Mouse (Mus musculus): ENCODE data around the gene Olfr545. TPM values are rescaled to one million over a fixed set of nuclear protein-coding genes. Genes with fewer than 3 reads are reported as not detected.

Gene Olfr545
- polyA plus RNA-seq (2021; fragmentation: Nextera tagmentation) = not detected in 2 replicates
- long read RNA-seq, experiment 1 = 0 reads
- long read RNA-seq, experiment 2 = 0 reads

GRCm38 (mm10) chr7:102499473-102499872 lies at the start of gene Olfr545:
Gene Olfr545, minus strand, starts transcription at chr7:102499573.

GRCm38 (mm10) chr7:102540596-102540995 lies 41.2 kb upstream of the Olfr545 start, which contains the start of gene Olfr548-ps1:
Gene Olfr548-ps1, plus strand, starts transcription at chr7:102540896.

GRCm38 (mm10) chr7:102534449-102534848 lies 35.1 kb upstream of the Olfr545 start, which contains the start of gene Olfr547:
Gene Olfr547, plus strand, starts transcription at chr7:102534749.

GRCm38 (mm10) chr7:102488161-102488560 lies 11.2 kb downstream of the Olfr545 start, which contains the start of gene Olfr544:
Gene Olfr544, minus strand, starts transcription at chr7:102488313.

DNA sequence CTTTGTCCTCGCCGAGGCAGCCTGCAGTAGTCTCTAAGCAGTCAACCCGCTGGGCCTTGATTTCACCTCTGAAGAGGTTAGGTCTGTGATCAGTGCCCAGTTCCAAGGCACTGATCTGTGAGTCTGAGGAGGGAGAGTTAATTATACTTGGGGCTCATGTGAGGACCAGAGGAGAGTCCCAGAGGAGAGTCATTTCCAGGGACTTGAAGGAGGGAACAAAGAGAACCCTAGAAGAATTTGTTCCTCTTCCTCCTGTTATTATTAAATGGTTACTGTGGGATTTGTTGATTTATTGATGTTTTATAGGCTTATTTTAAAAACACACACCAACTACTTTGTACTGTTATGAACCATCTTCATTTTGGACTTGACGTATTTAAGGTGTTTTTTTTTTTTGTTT lies 17.8 kb downstream of the Olfr545 start, which contains the start of gene Olfr543:
Gene Olfr543, minus strand, starts transcription at position 101 of the 400 bp plus-strand sequence.

GRCm38 (mm10) chr7:102441657-102442391 lies 57.5 kb downstream of the Olfr545 start, which contains the start of gene Rrm1:
Gene Rrm1, plus strand, starts transcription at chr7:102441695.

Other genes with a start within 250 kb of the Olfr545 start
- 31.5 and 45.8 TPM in 2 replicates for gene Rhog, start 243.5 kb downstream of the Olfr545 start, polyA plus RNA-seq (2021; fragmentation: Nextera tagmentation)
- 18.8 and 22.2 TPM in 2 replicates for gene Stim1, start 231.8 kb downstream of the Olfr545 start, polyA plus RNA-seq (2021; fragmentation: Nextera tagmentation)
- gene Rrm1, start 57.9 kb downstream of the Olfr545 start, polyA plus RNA-seq (2021; fragmentation: Nextera tagmentation) = 7.2 and 7.6 TPM in 2 replicates
- not detected in 2 replicates for gene Olfr543, start 17.9 kb downstream of the Olfr545 start, polyA plus RNA-seq (2021; fragmentation: Nextera tagmentation)
- not detected in 2 replicates for gene Olfr544, start 11.3 kb downstream of the Olfr545 start, polyA plus RNA-seq (2021; fragmentation: Nextera tagmentation)
- not detected in 2 replicates for gene Olfr547, start 35.2 kb upstream of the Olfr545 start, polyA plus RNA-seq (2021; fragmentation: Nextera tagmentation)
- gene Olfr548-ps1, start 41.3 kb upstream of the Olfr545 start, polyA plus RNA-seq (2021; fragmentation: Nextera tagmentation) = not detected in 2 replicates
- gene Olfr549, start 50.3 kb upstream of the Olfr545 start, polyA plus RNA-seq (2021; fragmentation: Nextera tagmentation) = not detected in 2 replicates
- 0.11 and 0.68 TPM in 2 replicates for gene Trim21, start 65.9 kb upstream of the Olfr545 start, polyA plus RNA-seq (2021; fragmentation: Nextera tagmentation)
- 0.20 TPM in 1 of 2 replicates, not detected in the other for gene Olfr550, start 71.9 kb upstream of the Olfr545 start, polyA plus RNA-seq (2021; fragmentation: Nextera tagmentation)
- 0.01 TPM in 1 of 2 replicates, not detected in the other for gene Olfr551, start 92.3 kb upstream of the Olfr545 start, polyA plus RNA-seq (2021; fragmentation: Nextera tagmentation)
- not detected in 2 replicates for gene Olfr552, start 98.2 kb upstream of the Olfr545 start, polyA plus RNA-seq (2021; fragmentation: Nextera tagmentation)
- gene Olfr553, start 118.6 kb upstream of the Olfr545 start, polyA plus RNA-seq (2021; fragmentation: Nextera tagmentation) = not detected in 2 replicates
- not detected in 2 replicates for gene Olfr554, start 138.9 kb upstream of the Olfr545 start, polyA plus RNA-seq (2021; fragmentation: Nextera tagmentation)
- gene Olfr555, start 159.2 kb upstream of the Olfr545 start, polyA plus RNA-seq (2021; fragmentation: Nextera tagmentation) = not detected in 2 replicates
- gene Olfr556, start 165.3 kb upstream of the Olfr545 start, polyA plus RNA-seq (2021; fragmentation: Nextera tagmentation) = not detected in 2 replicates
- gene Trim68, start 187.8 kb upstream of the Olfr545 start, polyA plus RNA-seq (2021; fragmentation: Nextera tagmentation) = 3.1 TPM in 2 replicates
- not detected in 2 replicates for gene Olfr557, start 196.3 kb upstream of the Olfr545 start, polyA plus RNA-seq (2021; fragmentation: Nextera tagmentation)
- gene Olfr558, start 202.6 kb upstream of the Olfr545 start, polyA plus RNA-seq (2021; fragmentation: Nextera tagmentation) = not detected in 2 replicates
- not detected in 2 replicates for gene Olfr33, start 219.5 kb upstream of the Olfr545 start, polyA plus RNA-seq (2021; fragmentation: Nextera tagmentation)
- not detected in 2 replicates for gene Olfr559, start 227.9 kb upstream of the Olfr545 start, polyA plus RNA-seq (2021; fragmentation: Nextera tagmentation)